Mouse (Mus musculus) embryonic fibroblast, embryonic 13.5 days (primary cell): Measurements from ENCODE around the gene Nhsl2. TPM values are rescaled to one million over a fixed set of nuclear protein-coding genes. Genes with fewer than 3 reads are reported as not detected.
A peak's percentile ranks its signal among the peaks of the same experiment; 100 is the strongest.

Source experiments
- H3K27ac ChIP-seq: 2 replicates; pipeline ENCODE4 v1.5.1; 2012; ENCODE audit warnings: low read length, control low read depth, inconsistent platforms; ENCODE audit not compliant: insufficient read depth
- H3K4me1 ChIP-seq: 2 replicates; pipeline ENCODE4 v1.6.1; 2011; ENCODE audit warnings: low read length; ENCODE audit not compliant: control insufficient read depth, insufficient read depth
- H3K4me3 ChIP-seq: 2 replicates; pipeline ENCODE4 v1.5.1; 2011; ENCODE audit warnings: mild to moderate bottlenecking, control low read depth, low read length; ENCODE audit not compliant: insufficient read depth
- CTCF ChIP-seq: IDR thresholded peaks from 2 replicates; pipeline ENCODE4 v1.5.1; 2011; ENCODE audit warnings: mild to moderate bottlenecking, control low read depth, low read length, moderate library complexity, borderline replicate concordance; ENCODE audit not compliant: insufficient read depth
- POLR2A ChIP-seq: IDR thresholded peaks from 2 replicates; pipeline ENCODE4 v1.6.1; 2011; ENCODE audit warnings: low read depth, mild to moderate bottlenecking, control low read depth, low read length, moderate library complexity
- polyA plus RNA-seq: library from polyadenylated mRNA; stranded (reverse); fragments of >200 nt; gene quantifications from 2 replicates; pipeline ENCODE4 v1.2.4, GENCODE M21; 2011; ENCODE audit warnings: low read depth; ENCODE audit not compliant: missing spikeins, insufficient read length

Nhsl2 gene
- polyA plus RNA-seq, 1 experiment, result 15.6 TPM

DNA sequence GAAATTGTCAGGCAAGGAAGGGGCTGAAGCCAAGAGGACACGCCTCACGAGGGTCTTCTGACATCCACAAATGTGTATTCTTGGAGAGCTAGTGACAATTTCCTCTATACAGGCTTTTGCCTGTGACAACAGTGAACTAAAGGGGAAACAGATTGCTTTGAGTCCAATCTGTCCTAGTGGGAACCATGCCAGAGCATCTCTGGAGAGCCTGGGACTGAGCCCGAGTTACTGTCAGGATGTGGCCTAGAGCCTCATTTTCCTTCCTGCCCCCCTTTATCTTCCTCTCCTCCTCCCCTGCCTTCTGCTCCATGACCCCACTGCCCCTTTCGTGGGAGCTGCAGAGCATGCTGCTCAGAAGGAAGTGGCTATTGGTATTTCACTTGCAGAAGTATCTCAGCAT is 49.2 kb downstream of the Nhsl2 start:
- Histone ChIP-seq H3K4me1 (no peaks in the 10 kb centered on the region), H3K27ac (no peak overlapping the region), H3K4me3 (no peak overlapping the region)
- TF ChIP-seq POLR2A, result no peak
- TF ChIP-seq CTCF, result no peak

DNA sequence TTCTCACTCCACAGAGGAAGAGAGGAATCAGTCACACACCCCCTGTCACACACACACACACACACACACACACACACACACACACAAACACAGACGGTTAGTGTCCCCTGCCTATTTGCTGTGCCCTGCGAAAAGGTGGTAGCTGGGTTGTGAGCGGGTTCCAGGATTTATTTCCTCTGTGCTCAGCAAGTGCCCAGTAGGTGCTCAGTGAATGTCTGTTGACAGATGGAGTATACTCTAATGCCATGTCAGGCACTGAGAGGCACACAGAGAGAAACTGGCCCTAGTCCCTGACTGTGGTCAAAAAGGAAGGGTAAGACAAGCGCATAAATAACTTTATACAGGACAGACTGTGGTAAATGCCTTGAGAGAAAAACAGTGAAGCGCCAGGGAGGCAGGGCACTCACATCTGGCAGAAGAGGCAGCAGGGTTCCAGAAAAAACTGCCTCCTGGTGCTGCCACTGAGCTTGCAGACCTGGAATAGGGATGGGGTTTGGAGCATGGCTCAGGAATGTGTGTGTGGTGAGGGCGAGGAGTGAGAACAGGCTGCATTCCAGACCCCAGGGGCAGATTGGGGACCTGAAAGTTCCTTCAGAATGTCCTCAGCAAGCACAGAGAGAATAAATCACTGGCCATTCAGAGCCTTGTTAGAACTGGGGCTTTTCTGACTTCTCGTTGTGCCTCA is 52.8 kb downstream of the Nhsl2 start:
- no peak overlapping the region for H3K4me3 ChIP-seq
- TF ChIP-seq POLR2A (no peak), CTCF (no peak)
- H3K27ac ChIP-seq, result no peak overlapping the region
- no peaks in the 10 kb centered on the region for H3K4me1 ChIP-seq

- Histone ChIP-seq H3K4me3 (no peak overlapping the region), H3K4me1 (no peaks in the 10 kb centered on the region), H3K27ac (no peak overlapping the region)
- TF ChIP-seq CTCF (no peak), POLR2A (no peak)
These were observed 53.4 kb downstream of the Nhsl2 start for GRCm38 (mm10) chrX:101902597-101902996.

DNA sequence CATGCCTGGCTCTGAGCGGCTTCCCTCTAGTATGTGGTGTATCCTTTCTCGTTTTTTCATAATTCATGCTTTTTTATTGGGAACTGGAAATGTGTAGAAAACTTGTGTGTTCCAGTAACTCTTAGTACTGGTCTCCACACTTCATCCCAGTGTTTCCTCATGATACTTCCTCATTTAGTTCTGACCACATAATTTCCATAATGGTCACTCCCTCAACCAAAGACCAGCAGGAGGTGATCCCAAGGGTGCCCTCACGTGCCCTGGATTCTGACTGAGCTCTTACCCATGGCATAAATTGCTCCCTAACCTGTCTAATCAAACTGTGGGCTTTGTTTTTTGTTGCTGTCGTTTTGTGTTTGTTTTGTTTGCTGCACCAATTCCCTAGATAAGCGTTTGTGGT is 58.1 kb downstream of the Nhsl2 start:
- no peak overlapping the region for H3K4me3 ChIP-seq
- no peak overlapping the region for H3K27ac ChIP-seq
- TF ChIP-seq CTCF (no peak), POLR2A (no peak)
- no peaks in the 10 kb centered on the region for H3K4me1 ChIP-seq

DNA sequence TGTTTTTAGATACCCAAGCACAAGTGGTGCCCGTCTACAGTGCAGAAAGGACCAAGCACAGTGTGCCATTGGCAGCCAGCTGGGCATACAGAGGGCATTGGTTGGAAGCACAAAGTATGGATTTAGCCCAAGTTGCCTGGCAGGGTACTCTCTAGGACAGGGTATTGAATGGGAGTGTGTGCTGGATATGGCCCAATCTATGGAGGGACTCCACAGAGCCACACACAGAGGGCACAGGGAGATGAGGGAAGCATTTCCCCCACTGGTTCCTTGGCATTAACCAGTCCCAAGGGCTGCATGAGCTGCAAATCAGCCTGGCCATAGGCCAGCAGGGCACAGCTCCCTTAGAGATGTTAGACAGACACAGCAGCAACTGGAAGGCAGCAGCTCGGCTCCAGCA is 79.9 kb downstream of the Nhsl2 start:
- TF ChIP-seq CTCF, result no peak
- TF ChIP-seq POLR2A, result no peak
- Histone ChIP-seq H3K27ac (no peak overlapping the region), H3K4me3 (no peak overlapping the region), H3K4me1 (0 out of 2 replicates have a peak, but pooled peaks cover 3% of the 10 kb centered on the region)

DNA sequence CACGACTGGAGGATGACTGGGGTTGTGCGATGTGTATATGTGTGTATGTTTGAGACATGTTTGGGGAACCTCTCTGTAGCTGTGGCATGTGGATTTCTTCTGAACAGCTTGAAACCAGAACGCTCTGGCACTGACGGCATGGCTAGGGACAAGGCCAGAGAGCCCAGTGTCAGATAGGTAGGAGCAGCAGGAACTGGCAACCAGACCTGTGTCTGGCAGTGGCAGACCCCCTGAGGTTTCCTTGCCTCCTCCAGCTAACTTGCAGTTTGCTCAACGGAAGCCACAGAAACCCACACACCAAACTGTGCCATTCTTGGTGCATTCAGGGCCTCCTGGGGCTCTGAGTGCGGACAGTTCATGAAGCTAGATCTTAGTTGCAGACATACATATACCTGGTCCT is 81.1 kb downstream of the Nhsl2 start:
- no peak overlapping the region for H3K4me3 ChIP-seq
- H3K4me1 ChIP-seq, result 0 out of 2 replicates have a peak, but pooled peaks cover 3% of the 10 kb centered on the region
- no peak overlapping the region for H3K27ac ChIP-seq
- no peak for TF ChIP-seq POLR2A
- no peak for TF ChIP-seq CTCF

DNA sequence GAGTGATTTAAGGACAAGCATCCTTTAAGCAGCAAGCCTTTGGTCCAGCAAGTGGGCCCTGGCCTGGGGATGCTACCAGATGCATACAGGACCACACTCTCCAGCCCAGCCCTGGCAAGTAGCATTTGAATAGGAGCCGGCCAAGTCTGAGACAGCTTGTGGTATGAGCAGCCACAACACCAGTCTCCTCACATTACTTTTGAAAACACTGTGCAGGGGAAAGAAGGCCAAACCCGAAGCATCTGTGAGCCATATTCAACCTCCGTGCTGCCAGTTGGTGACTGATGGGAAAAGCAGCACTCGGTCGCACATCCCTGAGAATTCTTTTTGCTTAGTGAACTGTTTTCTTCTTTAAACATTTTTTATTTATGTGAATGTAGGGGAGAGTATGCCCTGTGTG is 81.8 kb downstream of the Nhsl2 start:
- H3K27ac ChIP-seq, result peak overlapping the region; percentile 14; the same call in 1 of the 2 replicates
- H3K4me1 ChIP-seq, result 0 out of 2 replicates have a peak, but pooled peaks cover 3% of the 10 kb centered on the region
- TF ChIP-seq CTCF (no peak), POLR2A (no peak)
- H3K4me3 ChIP-seq, result no peak overlapping the region

GRCm38 (mm10) chrX:101932244-101932643 is 83.1 kb downstream of the Nhsl2 start:
- TF ChIP-seq CTCF (no peak), POLR2A (no peak)
- Histone ChIP-seq H3K4me1 (0 out of 2 replicates have a peak, but pooled peaks cover 3% of the 10 kb centered on the region), H3K4me3 (no peak overlapping the region), H3K27ac (no peak overlapping the region)

GRCm38 (mm10) chrX:101933346-101933745 is 84.2 kb downstream of the Nhsl2 start:
- Histone ChIP-seq H3K4me3 (no peak overlapping the region), H3K27ac (no peak overlapping the region), H3K4me1 (0 out of 2 replicates have a peak, but pooled peaks cover 3% of the 10 kb centered on the region)
- TF ChIP-seq POLR2A (no peak), CTCF (no peak)

- Histone ChIP-seq H3K4me1 (0 out of 2 replicates have a peak, but pooled peaks cover 3% of the 10 kb centered on the region), H3K4me3 (no peak overlapping the region), H3K27ac (no peak overlapping the region)
- TF ChIP-seq POLR2A (no peak), CTCF (no peak)
These were observed 86.2 kb downstream of the Nhsl2 start for GRCm38 (mm10) chrX:101935291-101935840.

- H3K4me3 ChIP-seq, result no peak overlapping the region
- H3K4me1 ChIP-seq, result peaks cover 7% of the 10 kb centered on the region
- TF ChIP-seq POLR2A (no peak), CTCF (no peak)
- H3K27ac ChIP-seq, result no peak overlapping the region
These were observed 90.3 kb downstream of the Nhsl2 start for GRCm38 (mm10) chrX:101939486-101939885.
